Mouse (Mus musculus) gastrocnemius, postnatal 14 days (tissue): ENCODE results near the gene Dedd2. TPM values are rescaled to one million over a fixed set of nuclear protein-coding genes. Genes with fewer than 3 reads are reported as not detected.

Source experiments
- DNase-seq: peaks from one replicate; pipeline ENCODE4 v3.0.0; 2021; ENCODE audit warnings: mixed read lengths
- intact Hi-C: fragments of 180-260 bp; cut with DNase I; formaldehyde crosslinking; loops from one replicate; pipeline ENCODE4 v1.15.1; 2025; ENCODE audit warnings: low total_unique reads
- microRNA-seq, 2 experiments: library from miRNA; unstranded; fragments of <30 nt; microRNA quantifications; one replicate each; pipeline ENCODE4 v1.2.0; 2021
- total RNA-seq, 2 experiments: library from RNA; stranded (reverse); gene quantifications; 2 replicates each; pipeline ENCODE4 v1.2.3; 2021

Dedd2 gene
- total RNA-seq, 2 experiments from 2014 or later, result 5.7 to 8.7 TPM

DNA sequence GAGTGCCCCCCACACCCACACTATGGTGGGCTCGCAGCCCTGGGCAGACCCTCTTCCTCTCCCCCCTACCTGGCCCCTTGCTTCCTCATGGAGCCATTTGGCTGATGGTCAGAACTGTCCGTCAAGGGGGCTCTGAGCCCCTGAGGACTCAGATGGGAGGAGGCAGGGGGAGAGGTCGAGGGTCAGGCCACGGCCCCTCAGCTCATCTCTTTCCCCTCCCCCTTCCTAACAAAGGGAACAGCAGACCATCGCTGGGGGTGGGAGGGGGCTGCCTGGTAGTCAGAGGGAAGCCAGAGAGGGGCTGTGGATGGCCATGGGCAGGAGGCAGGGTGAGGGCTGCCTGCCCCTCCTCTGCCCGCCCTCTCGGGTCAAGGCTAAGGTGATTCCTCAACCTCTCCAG lies 69.4 kb downstream of the Dedd2 start:
- intact Hi-C loops, result no loop called here
- no peak for DNase-seq

DNA sequence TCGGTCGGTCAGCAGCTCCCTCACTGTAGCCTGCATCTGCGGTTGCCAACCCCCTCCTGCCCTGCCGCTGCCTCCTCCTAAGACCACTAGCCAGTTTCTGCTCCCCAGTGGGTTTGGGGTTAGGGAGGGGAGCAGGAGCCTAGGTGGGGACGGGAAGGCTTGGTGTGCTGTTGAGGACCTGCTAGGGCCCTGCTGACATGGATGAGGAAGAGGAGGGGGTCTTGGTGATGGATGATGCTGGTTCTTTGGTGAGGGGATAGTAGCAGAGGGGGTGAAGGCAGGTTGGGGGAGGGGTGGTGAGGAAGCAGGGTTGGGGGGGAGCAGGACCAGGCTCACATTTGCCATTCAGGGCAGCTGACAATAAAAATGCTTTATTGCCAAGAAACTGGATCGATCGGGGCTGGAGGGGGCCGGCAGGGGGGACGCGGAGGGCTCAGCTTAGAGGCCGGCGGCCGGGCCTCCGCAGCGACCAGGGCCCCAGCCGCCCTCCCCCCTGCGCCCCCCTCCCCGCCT lies 70.2 kb downstream of the Dedd2 start:
- intact Hi-C loops, result no loop called here
- DNase-seq, result no peak

Small RNA genes within 50 kb of the gene (microRNA-seq; reads per million reads assigned to microRNA genes)
- gene Mir7048, result 0 reads per million in 2 experiments

Other genes with a start within 250 kb of the Dedd2 start
- 100 to 1,000 TPM; 163 to 175 TPM for gene Rabac1, start 247.9 kb downstream of the Dedd2 start, total RNA-seq
- under 1 TPM; 0.21 to 0.42 TPM for gene Atp1a3, start 214.7 kb downstream of the Dedd2 start, total RNA-seq
- gene Grik5, start 148.3 kb downstream of the Dedd2 start, total RNA-seq, result 1 to 10 TPM; 3.3 to 3.9 TPM
- 1 to 10 TPM; 5.5 to 6.3 TPM for gene Zfp574, start 148.0 kb downstream of the Dedd2 start, total RNA-seq
- gene Pou2f2, start 40.9 kb downstream of the Dedd2 start, total RNA-seq, result under 1 TPM; 0.13 to 0.35 TPM
- gene Zfp526, start 810 bp upstream of the Dedd2 start, total RNA-seq, result 1 to 10 TPM; 5.4 to 5.9 TPM
- gene Gsk3a, start 17.2 kb upstream of the Dedd2 start, total RNA-seq, result 10 to 100 TPM; 46.5 to 51.4 TPM
- 10 to 100 TPM in 1 of 2 experiments, 1 to 10 TPM in 1; 9.8 to 11.8 TPM for gene Erf, start 30.1 kb upstream of the Dedd2 start, total RNA-seq
- 10 to 100 TPM; 38.2 to 44.1 TPM for gene Cic, start 47.1 kb upstream of the Dedd2 start, total RNA-seq
- gene Pafah1b3, start 77.4 kb upstream of the Dedd2 start, total RNA-seq, result 1 to 10 TPM; 3.0 to 4.5 TPM
- gene Prr19, start 80.8 kb upstream of the Dedd2 start, total RNA-seq, result not detected
- not detected for gene Tmem145, start 85.5 kb upstream of the Dedd2 start, total RNA-seq
- 10 to 100 TPM; 18.5 to 19.7 TPM for gene Megf8, start 96.5 kb upstream of the Dedd2 start, total RNA-seq
- gene Cnfn, start 149.1 kb upstream of the Dedd2 start, total RNA-seq, result not detected
- gene Lipe, start 178.1 kb upstream of the Dedd2 start, total RNA-seq, result 10 to 100 TPM; 11.4 to 18.8 TPM
- not detected for gene Cxcl17, start 192.3 kb upstream of the Dedd2 start, total RNA-seq